Mouse (Mus musculus) intestine, embryonic 14.5 days (tissue): ENCODE measurements around the gene Babam2. TPM values are rescaled to one million over a fixed set of nuclear protein-coding genes. Genes with fewer than 3 reads are reported as not detected.
A peak's percentile ranks its signal among the peaks of the same experiment; 100 is the strongest.

Source experiments
- ATAC-seq: fragments of 200-750 bp; cut with Nextera tagmentation; replicated peaks from 2 replicates; pipeline ENCODE4 v1.8.0; 2017; ENCODE audit warnings: low read depth, moderate number of reproducible peaks, moderate TSS enrichment, moderate library complexity; ENCODE audit not compliant: low FRiP score, low TSS enrichment
- DNase-seq: peaks from one replicate; pipeline ENCODE4 v3.0.0-alpha.2; 2018; ENCODE audit warnings: low spot score
- H3K27ac ChIP-seq: fragments of 300-500 bp; sonication (generic); 2 replicates; pipeline ENCODE4 v1.5.1; 2014; ENCODE audit warnings: low read depth, mild to moderate bottlenecking, control low read depth
- H3K27me3 ChIP-seq: fragments of 300-500 bp; sonication (generic); replicated peaks from 2 replicates; pipeline ENCODE4 v1.6.1; 2014; ENCODE audit warnings: low read length, control low read depth; ENCODE audit not compliant: control insufficient read depth, insufficient read depth
- H3K36me3 ChIP-seq: fragments of 300-500 bp; sonication (generic); 2 replicates; pipeline ENCODE4 v1.6.1; 2014; ENCODE audit warnings: low read length, control low read depth; ENCODE audit not compliant: control insufficient read depth, insufficient read depth
- H3K4me1 ChIP-seq: fragments of 300-500 bp; sonication (generic); replicated peaks from 2 replicates; pipeline ENCODE4 v1.6.1; 2014; ENCODE audit warnings: low read length, control low read depth, mixed read lengths; ENCODE audit not compliant: control insufficient read depth, insufficient read depth
- H3K4me2 ChIP-seq: fragments of 300-500 bp; sonication (generic); 2 replicates; pipeline ENCODE4 v1.6.1; 2014; ENCODE audit warnings: low read length
- H3K4me3 ChIP-seq: fragments of 300-500 bp; sonication (generic); 2 replicates; pipeline ENCODE4 v1.5.1; 2014; ENCODE audit warnings: low read depth, low read length, control low read depth, mixed read lengths
- H3K9ac ChIP-seq: fragments of 300-500 bp; sonication (generic); 2 replicates; pipeline ENCODE4 v1.6.1; 2014; ENCODE audit warnings: mild to moderate bottlenecking, low read length
- H3K9me3 ChIP-seq: fragments of 300-500 bp; sonication (generic); 2 replicates; pipeline ENCODE4 v1.6.1; 2016; ENCODE audit warnings: low read length, control low read depth; ENCODE audit not compliant: control insufficient read depth
- WGBS: fragments of 180-500 bp; shearing (Covaris S2); extraction: QIAGEN DNeasy Blood & Tissue Kit; methylation state at CpG from one replicate; pipeline ENCODE4 v1.1.7; 2014; 5-methylcytosine and 5-hydroxymethylcytosine counted together
- polyA plus RNA-seq: library from polyadenylated mRNA; unstranded; fragments of >200 nt; fragmentation: Nextera tagmentation; extraction: Ambion mirVana; gene quantifications from 2 replicates; pipeline ENCODE4 v1.2.1, GENCODE M21; 2014

Babam2 gene
- polyA plus RNA-seq, 1 experiment from 2014 or later, result 43.5 TPM

GRCm38 (mm10) chr5:31678000-31678399 is 19.5 kb upstream of the Babam2 start:
- Histone ChIP-seq H3K4me1 (no peaks in the 10 kb centered on the region), H3K4me2 (no peak overlapping the region), H3K36me3 (no peaks in the 10 kb centered on the region), H3K9me3 (no peaks in the 10 kb centered on the region), H3K4me3 (no peak overlapping the region), H3K27ac (no peak overlapping the region), H3K27me3 (no peaks in the 10 kb centered on the region), H3K9ac (no peak overlapping the region)
- no peak for DNase-seq
- ATAC-seq, result no peak
- whole genome bisulfite sequencing, result 50% methylated on average over 1 of the region's 1 CpGs

GRCm38 (mm10) chr5:31680183-31680582 is 17.3 kb upstream of the Babam2 start:
- Histone ChIP-seq H3K27me3 (no peaks in the 10 kb centered on the region), H3K36me3 (no peaks in the 10 kb centered on the region), H3K4me3 (no peak overlapping the region), H3K4me1 (no peaks in the 10 kb centered on the region), H3K9ac (no peak overlapping the region), H3K4me2 (no peak overlapping the region), H3K27ac (no peak overlapping the region), H3K9me3 (no peaks in the 10 kb centered on the region)
- DNase-seq (no peak), ATAC-seq (no peak)
- WGBS, result 86% methylated on average over 4 of the region's 4 CpGs

DNA sequence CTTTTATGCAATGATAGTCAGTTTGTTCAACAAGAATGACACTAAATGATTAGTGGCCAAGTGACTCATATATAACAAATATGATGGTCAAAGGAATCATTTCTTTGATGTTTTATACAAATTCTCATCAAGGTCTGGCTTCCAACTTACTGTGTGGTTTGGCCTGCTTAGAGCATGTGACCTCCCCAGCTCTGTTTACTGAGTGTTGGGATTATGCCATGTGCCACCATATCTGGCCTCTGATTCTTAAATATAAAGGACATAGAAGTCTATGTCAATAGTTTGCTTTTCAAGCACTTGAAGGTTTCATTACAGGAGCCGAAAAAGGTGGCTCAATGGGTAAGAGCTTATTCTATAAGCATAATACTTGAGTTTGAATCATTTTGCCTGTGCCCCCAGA is 15.2 kb upstream of the Babam2 start:
- no peak overlapping the region for H3K4me3 ChIP-seq
- no peaks in the 10 kb centered on the region for H3K27me3 ChIP-seq
- ATAC-seq, result no peak
- no peak overlapping the region for H3K4me2 ChIP-seq
- no peaks in the 10 kb centered on the region for H3K9me3 ChIP-seq
- H3K4me1 ChIP-seq, result no peaks in the 10 kb centered on the region
- no peak overlapping the region for H3K27ac ChIP-seq
- no peak overlapping the region for H3K9ac ChIP-seq
- DNase-seq, result no peak
- no peaks in the 10 kb centered on the region for H3K36me3 ChIP-seq
- WGBS, result 92% methylated on average over 1 of the region's 1 CpGs

- 41% methylated on average over 2 of the region's 2 CpGs for WGBS
- DNase-seq, result no peak
- no peak overlapping the region for H3K4me2 ChIP-seq
- no peak for ATAC-seq
- no peaks in the 10 kb centered on the region for H3K27me3 ChIP-seq
- H3K9ac ChIP-seq, result no peak overlapping the region
- no peaks in the 10 kb centered on the region for H3K36me3 ChIP-seq
- no peaks in the 10 kb centered on the region for H3K4me1 ChIP-seq
- H3K4me3 ChIP-seq, result no peak overlapping the region
- no peak overlapping the region for H3K27ac ChIP-seq
- no peaks in the 10 kb centered on the region for H3K9me3 ChIP-seq
Observed at GRCm38 (mm10) chr5:31686040-31686439, 11.4 kb upstream of the Babam2 start.

DNA sequence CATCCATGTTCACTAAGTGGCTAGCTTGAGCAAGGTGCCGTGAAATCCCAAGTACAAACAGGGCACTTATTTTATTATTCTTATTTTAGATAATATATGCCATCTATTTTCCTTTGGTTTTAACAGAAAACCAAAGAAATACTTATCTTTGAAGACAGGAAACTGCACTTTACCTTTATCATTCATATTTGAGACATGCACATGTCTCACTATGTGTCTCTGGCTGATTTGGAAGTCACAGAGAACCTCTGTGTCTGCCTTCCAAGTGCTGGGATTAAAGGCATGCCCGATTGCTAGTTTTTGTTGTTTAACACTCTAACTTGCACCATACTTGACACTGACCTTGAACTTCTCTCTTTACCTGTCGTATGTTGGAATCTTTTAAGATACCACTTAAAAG is 9.5 kb upstream of the Babam2 start:
- Histone ChIP-seq H3K4me3 (no peak overlapping the region), H3K36me3 (no peaks in the 10 kb centered on the region), H3K27me3 (no peaks in the 10 kb centered on the region), H3K27ac (no peak overlapping the region), H3K9me3 (no peaks in the 10 kb centered on the region), H3K4me2 (no peak overlapping the region), H3K4me1 (no peaks in the 10 kb centered on the region), H3K9ac (no peak overlapping the region)
- WGBS, result 84% methylated on average over 3 of the region's 3 CpGs
- ATAC-seq (no peak), DNase-seq (no peak)

GRCm38 (mm10) chr5:31693191-31693590 is 4.3 kb upstream of the Babam2 start:
- Histone ChIP-seq H3K27ac (no peak overlapping the region), H3K27me3 (no peaks in the 10 kb centered on the region), H3K9me3 (no peaks in the 10 kb centered on the region), H3K4me1 (0 out of 2 replicates have a peak, but pooled peaks cover 4% of the 10 kb centered on the region), H3K36me3 (no peaks in the 10 kb centered on the region), H3K4me3 (no peak overlapping the region), H3K4me2 (no peak overlapping the region), H3K9ac (no peak overlapping the region)
- no peak for ATAC-seq
- no peak for DNase-seq

DNA sequence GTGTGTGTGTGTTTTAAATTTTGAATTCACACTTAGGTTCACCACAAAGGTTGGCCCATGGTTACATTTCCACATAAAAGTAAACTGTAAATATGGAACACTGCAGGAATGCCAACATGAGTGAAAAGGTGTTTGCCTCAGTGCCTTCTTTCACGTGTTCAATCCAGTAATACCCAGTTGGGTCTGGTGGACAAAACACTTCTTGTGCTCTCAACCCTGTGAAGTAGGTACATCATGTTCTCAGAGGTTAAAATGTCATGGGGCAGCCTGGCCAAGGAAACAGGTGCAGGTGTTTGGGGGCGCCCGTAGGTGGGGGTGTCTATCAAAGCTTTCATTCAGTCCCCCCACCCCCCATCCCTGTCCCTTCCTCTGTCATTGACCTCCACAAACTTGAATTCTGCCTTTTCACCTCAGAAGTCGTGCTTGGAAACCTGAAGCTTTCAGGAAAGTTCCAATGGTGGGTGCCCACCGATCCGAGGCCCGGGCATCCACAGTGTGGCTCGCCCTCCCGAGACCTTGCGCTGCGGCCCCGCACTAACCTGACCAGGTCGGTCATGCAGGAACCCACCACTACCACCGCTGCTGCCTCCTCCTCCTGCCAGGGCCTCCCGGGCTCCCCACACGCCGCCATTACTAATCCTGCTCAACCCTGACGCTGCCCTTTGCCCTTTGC is 377 bp upstream of the Babam2 start, which contains the start of gene Rbks:
TSS of gene Rbks (minus strand) at position 657 of the 673 bp plus-strand sequence.
- 10% methylated on average over 18 of the region's 18 CpGs for WGBS
- DNase-seq (no peak), ATAC-seq (no peak; the same call in 1 of the 2 replicates)
- Histone ChIP-seq H3K27ac (peak within 1 kb of the TSS; percentile 94), H3K27me3 (no peaks in the 10 kb centered on the region), H3K36me3 (peaks cover 4% of the 10 kb centered on the region; the same call in 1 of the 2 replicates), H3K4me1 (0 out of 2 replicates have a peak, but pooled peaks cover 7% of the 10 kb centered on the region), H3K4me3 (peak within 1 kb of the TSS; percentile 78), H3K9me3 (no peaks in the 10 kb centered on the region), H3K9ac (peak within 1 kb of the TSS; percentile 84), H3K4me2 (peak within 1 kb of the TSS; percentile 71)

GRCm38 (mm10) chr5:31698297-31698726 is 828 bp downstream of the Babam2 start:
- Histone ChIP-seq H3K27ac (peak overlapping the region; percentile 94), H3K9me3 (no peaks in the 10 kb centered on the region), H3K4me1 (0 out of 2 replicates have a peak, but pooled peaks cover 7% of the 10 kb centered on the region), H3K27me3 (no peaks in the 10 kb centered on the region), H3K36me3 (peaks cover 10% of the 10 kb centered on the region; the same call in 1 of the 2 replicates), H3K4me2 (peak overlapping the region; percentile 71), H3K9ac (peak overlapping the region; percentile 84), H3K4me3 (peak overlapping the region; percentile 78)
- DNase-seq, result peak; percentile 93
- WGBS, result 4% methylated on average over 16 of the region's 16 CpGs
- ATAC-seq, result peak; percentile 65

DNA sequence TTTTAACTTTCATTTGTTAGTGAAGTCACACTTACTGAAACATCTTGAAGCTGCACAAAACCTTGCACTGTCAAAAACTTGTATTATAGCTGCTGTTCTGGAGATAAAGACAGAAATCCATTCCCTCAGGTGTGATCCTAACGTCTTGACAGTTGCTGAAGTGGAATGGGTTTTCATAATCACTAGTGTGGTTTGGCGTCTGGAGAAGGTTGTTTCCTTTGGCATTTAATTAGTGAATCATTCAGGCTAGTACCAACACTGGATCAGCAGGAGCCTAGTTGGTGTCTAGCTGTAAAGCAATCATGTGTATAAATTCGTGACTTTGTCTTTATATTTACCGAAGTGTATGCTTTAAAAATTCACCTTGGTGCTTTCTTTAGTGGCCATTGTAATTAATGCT is 1.4 kb downstream of the Babam2 start:
- H3K4me3 ChIP-seq, result peak overlapping the region; percentile 8; the same call in 1 of the 2 replicates

More for the DNA sequence above, 1.4 kb downstream of the Babam2 start:
- H3K4me2 ChIP-seq, result peak overlapping the region; percentile 71
- 55% methylated on average over 4 of the region's 4 CpGs for WGBS
- H3K27ac ChIP-seq, result no peak overlapping the region
- H3K9ac ChIP-seq, result no peak overlapping the region; the same call in 1 of the 2 replicates
- no peak for DNase-seq
- H3K4me1 ChIP-seq, result 0 out of 2 replicates have a peak, but pooled peaks cover 7% of the 10 kb centered on the region
- H3K36me3 ChIP-seq, result peaks cover 10% of the 10 kb centered on the region; the same call in 1 of the 2 replicates
- no peak for ATAC-seq
- H3K9me3 ChIP-seq, result no peaks in the 10 kb centered on the region
- no peaks in the 10 kb centered on the region for H3K27me3 ChIP-seq
